Mouse (Mus musculus) midbrain, embryonic 16.5 days (tissue): ENCODE data around the gene Vip. TPM values are rescaled to one million over a fixed set of nuclear protein-coding genes. Genes with fewer than 3 reads are reported as not detected.

Source experiments
- polyA plus RNA-seq: library from polyadenylated mRNA; unstranded; fragments of >200 nt; fragmentation: Nextera tagmentation; extraction: Ambion mirVana; gene quantifications from 2 replicates; pipeline ENCODE4 v1.2.1, GENCODE M21; 2015

The Vip gene
- polyA plus RNA-seq, 1 experiment from 2014 or later = 1.1 TPM

Other genes starting within 250 kb of the Vip start
- 16.3 and 19.6 TPM in 2 replicates for gene Syne1, start 87.7 kb upstream of the Vip start, polyA plus RNA-seq
- 0.73 and 0.93 TPM in 2 replicates for gene Myct1, start 45.4 kb upstream of the Vip start, polyA plus RNA-seq
- gene Fbxo5, start 166.4 kb downstream of the Vip start, polyA plus RNA-seq = 10.1 and 11.1 TPM in 2 replicates
- 7.9 and 11.1 TPM in 2 replicates for gene Mtrf1l, start 184.7 kb downstream of the Vip start, polyA plus RNA-seq